Mouse (Mus musculus) embryo, embryonic 10 days (tissue): ENCODE results near the gene Map4k3.
A peak's percentile ranks its signal among the peaks of the same experiment; 100 is the strongest.

ENCODE experiments used
- DNase-seq: peaks from one replicate; pipeline ENCODE4 v3.0.0-alpha.2; 2015; ENCODE audit warnings: low spot score

Gene Map4k3

DNA sequence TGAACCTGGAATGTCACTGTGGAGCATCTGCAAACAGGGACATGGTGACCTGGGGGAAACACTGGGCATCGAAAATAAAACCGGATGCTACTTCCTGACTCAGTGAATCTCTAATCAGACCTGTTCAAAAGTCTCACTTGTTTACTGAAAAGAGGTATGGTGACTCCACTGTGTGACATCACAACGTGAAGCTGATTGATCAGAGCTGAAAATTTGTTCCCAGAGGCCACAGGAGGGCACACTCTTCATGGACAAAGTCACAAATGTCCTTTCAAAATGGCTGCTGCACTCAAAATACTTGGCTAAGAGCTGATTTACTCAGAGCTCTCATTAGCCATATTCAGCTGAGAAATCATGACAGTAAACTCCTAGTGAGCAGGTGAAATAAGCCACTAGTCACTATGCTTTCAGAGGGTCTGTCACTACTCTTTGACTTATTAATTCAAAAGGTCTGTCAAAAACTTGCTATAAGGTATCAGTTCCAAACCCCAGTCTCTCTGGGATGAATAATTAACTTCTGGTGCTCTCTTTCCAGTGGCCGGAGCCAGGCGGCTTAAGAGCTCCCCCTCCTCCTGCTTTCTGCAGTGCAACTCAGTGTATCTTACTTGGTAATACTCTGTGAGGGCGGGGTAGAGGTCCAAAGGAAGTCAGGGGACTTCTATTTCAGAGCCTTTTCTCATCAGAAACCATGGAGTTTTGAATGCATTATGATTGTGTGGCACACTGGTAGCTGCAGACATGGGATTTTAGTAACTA lies 44.3 kb downstream of the Map4k3 start:
- DNase-seq, result peak; percentile 41

DNA sequence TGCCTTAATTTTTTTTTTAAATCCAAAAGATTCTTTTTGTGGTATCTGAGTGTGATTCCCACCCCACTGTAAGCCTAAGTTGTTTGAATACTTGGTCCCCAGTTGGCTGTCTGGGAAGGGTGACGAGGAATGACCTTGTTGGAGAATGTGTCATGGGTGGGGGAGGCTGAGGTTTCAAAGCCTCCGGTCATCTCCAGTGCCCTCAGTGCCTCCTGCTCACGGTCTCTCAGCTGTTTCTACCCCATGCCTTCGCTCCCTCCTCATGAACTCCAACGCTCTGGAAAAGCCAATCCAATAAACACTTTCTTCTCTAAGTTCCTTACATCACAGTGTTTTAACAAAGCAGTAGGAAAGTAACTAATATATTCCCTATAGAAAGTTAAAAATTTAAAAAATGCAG lies 45.2 kb downstream of the Map4k3 start:
- no peak for DNase-seq

DNA sequence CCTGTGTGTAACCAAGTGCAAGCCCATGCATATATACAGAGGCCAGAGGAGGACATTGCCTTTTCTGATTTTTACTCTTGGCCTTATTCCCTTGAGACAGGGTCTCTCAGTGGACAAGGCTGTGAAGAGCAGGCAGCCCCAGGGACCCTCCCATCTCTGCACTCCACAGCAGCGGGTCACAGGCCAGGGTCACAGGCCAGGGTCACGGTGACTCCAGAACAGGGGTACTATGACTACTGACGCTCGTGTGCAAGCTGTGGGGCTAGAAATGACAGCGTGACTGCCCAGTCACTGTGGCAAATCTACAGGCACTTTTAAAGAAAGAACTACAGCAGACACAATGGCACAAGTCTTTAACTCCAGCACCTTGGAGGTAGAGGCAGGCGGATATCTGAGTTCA lies 50.1 kb downstream of the Map4k3 start:
- no peak for DNase-seq

DNA sequence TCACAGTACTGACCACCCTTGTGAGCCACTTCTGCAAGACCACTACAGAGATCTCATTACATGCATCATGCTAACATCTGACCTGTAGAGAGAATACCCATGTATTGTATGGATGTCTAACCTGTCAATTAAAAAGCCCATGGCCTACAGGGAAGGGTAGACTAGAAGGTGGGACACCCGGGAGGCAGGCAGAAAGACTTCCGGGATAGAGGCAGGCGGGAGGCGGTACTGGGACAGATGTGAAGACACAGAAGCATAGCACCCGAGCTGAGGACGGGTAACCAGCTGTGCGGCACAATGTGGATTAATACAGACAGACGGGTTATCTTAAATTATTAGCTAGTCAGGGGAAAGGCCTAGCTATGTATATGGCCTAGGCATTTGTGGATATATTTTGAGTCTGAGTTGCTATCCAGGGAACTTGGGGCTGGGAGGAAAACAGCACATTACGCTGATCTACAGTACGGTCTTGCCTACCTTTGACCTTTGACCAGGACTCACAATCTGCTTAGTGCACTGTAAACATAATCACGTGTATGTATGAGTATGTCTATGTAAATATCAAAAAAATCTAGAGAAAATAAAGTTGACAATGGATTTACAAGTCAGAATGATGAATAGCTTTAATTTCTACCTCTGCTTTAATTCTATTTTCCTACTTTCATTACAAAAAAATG lies 51.3 kb downstream of the Map4k3 start:
- no peak for DNase-seq

DNA sequence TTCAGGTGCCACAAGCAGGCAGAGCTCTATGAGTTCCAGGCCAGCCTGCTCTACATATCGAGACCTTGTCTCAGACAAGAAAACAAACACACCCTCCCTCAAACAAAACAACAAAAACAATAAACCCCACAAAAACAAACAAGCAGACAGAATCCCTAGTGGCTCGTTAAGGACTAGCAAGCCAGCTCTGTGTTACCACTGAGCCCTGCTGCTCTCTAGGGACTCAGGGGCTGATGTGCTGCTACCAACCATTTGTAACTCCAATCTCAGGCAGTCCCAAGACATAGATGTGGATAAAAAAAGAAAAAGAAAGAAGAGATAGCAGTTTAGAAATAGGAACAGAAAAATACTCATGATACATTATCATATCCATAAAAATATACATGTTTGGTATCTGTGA lies 52.1 kb downstream of the Map4k3 start:
- no peak for DNase-seq

DNA sequence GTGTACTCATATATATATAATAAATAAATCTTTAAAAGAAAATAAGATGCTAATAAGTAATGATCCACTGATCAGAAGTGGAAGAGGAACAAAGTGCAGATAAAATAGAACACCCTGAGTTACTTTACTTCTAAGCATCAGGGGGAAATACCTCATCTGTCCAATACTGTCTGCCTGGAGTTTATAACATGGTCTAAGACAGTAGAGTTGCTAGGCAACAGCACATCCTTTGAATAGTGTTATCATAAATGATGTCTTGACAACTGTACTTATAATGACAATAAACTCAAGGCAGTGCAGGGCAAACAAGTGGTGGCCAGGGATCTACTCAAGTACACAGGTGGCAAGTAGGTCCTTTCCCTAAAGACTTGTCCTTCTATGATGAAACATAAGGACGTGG lies 57.9 kb downstream of the Map4k3 start:
- no peak for DNase-seq

DNA sequence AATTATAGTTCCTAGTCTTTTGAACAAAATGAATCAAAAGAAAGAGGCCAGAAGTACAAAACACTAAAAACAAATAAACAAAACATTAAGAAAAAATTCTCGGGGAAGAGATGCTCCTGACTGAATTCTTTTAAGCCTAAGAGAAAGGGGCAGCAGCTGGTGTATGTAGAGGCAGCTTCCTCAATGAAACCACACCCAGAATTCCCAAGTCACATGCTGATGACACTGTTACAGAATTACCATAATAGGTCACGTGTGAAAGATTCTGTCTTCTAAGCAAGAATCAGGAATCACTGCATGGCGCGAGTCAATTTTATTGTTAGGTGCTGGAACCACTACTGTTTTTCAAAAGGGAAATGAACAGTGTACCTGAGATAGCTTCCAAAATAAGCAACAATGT lies 64.7 kb downstream of the Map4k3 start:
- DNase-seq, result no peak

DNA sequence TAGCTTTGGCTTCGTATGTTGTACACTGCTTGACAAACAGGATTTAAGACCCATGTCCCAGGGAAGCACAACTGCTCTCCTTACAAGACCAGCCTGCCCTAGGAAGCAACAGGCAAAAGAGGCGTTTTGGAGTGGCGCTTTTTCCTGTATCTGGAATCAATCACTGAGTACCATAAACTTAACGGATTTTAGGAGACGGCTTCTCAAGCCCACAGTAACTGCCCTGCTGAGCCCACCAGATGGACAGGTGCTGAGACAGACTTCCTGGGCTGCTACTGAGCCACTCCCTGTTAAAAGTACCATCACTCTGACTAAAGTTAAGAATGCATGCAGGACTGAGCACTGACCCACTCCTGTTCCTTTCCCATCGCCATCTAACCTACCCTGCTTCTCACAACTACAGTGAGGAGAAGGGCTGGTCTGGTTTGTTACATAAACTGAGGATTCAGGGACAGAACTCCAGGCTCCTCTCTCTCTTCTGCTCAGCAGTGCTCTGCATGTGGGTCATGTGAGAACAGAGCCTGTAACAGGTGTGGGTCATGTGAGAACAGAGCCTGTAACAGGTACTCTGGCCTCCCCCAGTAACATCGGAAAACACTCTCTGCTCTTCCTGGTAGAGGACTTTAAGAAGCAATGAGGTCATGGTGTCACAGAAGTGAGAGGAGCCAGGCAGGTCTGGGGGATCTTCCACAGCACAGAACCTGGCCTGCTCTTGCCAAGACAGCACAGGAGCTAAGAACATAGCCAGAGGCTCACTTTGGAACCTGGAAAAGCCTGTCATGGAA lies 65.3 kb downstream of the Map4k3 start:
- no peak for DNase-seq

DNA sequence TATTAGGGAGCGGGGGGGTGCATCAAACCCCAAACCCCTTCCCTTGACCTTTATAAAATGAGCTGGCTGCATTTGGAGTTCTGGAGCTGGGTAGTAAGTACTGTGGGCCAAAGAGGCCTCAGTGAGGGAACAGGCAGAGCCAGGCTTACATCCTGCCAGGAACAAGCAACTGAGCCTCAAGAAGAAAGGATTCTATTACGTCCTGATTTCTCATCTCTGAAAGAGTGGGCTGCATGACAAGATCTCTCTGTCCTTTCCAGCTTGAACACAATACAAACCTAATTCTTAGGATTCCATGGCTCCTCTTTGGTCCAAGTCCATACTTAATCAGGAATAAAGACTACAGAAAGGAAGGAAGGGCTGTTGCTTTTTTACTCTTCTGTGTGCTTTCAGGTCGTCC lies 66.4 kb downstream of the Map4k3 start:
- DNase-seq, result no peak

DNA sequence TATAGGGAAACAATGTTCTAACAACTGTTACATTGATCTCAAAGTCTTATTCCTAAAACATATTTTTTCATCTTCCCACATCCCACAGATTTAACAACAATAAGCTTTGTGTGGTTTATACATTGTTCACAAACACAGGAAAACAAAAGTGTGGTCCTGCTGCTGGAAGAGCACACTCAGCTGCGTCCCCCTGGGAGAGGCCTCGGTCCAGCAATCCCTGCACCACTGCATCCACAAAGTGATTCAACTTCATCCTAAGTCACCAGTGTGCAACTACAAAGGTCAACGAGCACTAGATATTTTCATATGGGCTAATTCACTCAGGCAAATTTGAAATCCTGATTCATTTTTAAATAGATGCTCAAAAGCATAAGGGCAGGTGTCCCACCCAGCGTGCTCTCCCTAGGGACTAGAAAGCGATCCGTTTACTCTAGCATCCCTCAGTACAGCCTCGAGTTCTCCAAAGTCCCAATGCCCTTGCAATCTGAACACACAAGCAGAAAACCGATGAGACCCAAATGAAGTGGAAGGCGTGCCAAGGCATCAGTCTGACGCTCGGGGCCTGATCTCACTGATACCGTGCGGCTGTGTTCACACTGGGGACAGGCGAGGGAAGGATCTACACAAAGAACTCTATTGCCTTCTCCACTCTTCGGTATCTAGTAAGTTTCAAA lies 67.4 kb downstream of the Map4k3 start:
- no peak for DNase-seq

DNA sequence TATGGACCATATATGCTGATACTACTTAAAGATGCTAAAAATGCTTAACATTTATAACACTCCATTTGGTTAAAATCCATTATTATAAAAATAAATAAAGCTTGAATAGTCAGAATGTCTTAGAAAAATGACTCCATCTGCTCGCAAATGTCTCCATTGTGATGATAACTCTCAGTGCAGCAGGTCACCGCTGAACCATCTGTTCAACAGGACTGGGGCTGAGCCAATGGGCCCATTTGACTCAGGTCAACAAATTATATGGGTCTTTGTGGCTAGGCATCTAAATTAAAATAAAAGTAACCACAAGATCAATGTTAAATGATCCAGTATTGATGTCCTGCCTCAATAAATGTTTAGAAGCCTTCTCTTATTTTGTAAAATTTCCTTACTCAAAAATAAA lies 68.1 kb downstream of the Map4k3 start:
- DNase-seq, result no peak

DNA sequence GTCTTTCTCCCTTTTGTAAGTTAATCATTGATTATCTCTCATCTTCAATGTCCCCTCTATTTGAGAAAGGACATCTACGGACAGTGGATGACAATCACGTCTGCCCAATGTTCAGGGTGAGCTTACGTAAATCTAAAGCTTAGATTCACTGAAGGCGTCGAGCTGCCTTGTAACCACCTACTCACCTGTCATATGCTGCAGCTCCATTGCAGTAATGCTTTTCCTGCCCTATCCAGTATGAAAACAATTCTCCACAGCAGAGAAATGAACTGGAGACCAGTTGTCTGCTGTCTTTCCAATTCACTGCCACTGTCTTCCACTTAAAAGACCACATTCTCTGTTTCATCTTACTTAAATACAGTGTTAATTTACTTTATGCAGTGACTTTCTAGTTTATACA lies 68.5 kb downstream of the Map4k3 start:
- DNase-seq, result no peak

DNA sequence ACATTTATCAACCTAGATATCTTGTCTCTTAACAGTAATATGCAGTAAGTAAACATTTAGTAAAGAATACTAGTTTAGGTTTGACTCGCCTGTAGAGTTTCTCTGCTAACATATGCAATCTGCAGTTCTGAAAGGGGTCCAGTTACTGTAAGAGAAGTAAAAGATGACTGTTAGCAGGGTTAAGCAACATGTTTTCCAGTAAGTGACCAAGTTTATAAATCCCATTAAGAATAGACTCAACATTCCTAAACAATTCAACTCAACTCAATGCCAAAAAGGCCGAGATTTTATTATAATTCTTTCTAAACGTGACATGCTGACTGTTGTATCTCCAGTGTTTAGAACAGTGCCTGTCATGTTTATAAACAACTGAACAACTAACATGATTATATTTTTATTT lies 74.0 kb downstream of the Map4k3 start:
- DNase-seq, result no peak

DNA sequence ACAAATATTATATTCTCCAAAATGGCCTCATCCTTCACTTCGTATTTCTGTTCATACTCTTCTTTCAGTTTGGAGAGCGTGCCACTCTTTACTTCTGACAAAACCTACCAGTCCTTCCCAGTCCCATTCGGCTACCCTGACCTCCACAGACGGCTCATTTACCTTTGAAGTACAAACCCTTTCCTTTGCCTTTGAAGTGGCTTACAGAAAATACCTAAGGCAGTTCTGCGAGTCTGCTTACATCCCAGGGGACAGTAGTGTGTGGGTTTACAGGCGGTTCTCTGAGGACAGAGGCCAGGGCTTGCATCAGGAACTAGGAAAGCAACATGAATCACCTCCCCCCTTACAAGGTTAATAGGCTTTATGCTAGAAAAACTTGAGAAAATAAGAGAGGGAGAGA lies 75.5 kb downstream of the Map4k3 start:
- DNase-seq, result no peak

DNA sequence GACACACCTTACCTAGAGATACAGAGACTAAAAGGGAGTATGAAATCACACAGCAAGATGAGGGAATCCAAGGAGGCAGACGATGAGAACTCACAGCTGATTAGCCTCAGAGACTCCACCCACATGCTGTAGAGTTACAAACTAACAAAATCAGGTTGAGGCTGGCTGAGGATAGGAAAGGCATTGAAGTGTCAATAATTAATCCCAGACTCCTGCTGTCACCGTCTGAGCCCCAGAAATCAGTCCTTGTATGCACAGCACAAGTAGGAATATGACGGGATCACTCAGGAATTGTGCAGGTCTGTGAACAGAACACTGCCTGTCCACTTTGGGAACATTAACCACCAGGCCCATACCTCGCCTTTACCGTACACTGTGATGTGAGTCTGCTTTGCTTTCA lies 81.4 kb downstream of the Map4k3 start:
- no peak for DNase-seq

DNA sequence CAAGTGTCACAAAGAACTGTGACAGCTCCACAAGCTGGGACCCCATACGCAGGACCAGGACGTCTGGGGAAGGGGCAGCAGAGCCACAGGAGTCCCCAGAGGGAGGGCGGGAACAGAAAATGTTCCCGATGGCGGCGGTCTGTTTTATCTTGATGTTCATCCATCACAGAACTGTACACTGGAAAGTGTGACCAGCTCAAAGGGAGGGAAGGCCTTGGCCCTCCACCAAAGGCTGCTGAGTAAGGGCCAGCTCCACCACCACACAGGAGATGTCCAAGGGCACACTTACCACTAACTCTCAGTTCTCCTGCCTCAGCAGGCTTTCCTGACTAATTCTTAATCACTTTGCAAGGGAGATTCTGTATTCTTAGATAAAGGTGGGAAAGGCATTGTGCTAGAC lies 82.2 kb downstream of the Map4k3 start:
- DNase-seq, result no peak

DNA sequence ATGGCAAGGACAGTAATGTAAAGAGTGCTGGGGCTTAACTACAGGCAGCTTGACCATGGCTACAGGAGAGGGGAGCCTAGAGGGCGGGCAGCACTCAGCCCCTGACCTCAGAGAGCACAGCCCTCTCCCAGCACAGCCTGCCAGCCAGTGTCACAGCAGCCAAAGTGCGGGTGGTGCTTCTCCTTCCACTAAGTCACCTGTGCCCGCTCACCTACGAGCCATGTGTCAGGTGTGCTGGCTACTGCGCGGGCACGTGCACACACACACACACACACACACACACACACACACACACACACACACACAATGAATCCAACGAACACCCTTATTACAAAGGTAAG lies 82.6 kb downstream of the Map4k3 start:
- DNase-seq, result no peak

DNA sequence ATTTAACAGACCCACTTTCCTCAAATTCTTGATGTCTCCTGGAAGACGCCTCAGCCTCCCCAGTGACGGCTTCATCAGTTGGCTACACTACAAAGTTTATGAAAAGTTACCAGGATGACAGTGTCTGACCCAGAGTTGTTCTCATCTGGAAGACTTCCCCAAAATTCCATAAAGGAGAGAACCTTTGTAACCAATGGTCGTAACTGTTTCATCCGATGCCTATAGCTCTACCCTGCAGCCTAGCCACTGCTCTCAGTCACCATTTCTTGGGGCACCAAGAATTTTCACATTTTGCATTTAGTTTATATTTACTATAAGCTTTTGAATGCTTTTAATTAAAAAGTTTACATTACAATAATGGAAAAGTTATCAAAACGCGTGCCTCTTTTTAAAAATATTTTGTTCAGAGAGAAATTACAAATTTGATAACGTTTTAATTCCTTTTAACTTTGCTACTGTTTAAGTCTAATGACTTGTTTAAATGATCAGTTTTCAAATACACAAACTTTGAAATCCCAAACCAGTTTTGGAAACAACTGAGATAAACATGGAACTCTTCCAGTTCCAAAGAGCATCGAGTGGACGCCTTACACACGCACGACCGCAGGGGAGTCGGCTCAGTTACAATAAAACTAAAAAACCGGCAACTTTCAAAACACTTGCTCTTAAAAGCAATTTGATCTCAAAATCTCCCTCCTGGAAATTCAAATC lies 83.1 kb downstream of the Map4k3 start:
- DNase-seq, result no peak

DNA sequence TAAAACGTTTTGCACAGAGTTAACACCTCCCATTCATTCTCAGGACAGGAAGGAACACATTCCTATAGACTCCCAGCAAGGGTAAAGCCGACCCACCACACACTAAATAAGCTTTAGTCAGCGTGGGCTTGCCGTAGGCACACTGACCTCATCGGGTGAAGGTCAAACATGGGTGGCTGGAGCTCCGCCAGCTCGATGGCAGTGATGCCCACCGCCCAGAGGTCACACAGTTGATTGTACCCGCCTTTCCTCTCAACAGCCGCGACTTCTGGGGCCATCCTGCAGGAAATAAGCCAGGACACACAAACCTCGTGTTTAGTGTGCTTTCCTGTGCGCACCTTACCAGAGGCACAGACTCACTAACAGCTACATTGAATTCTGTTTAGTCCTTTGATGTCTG lies 83.7 kb downstream of the Map4k3 start:
- no peak for DNase-seq

DNA sequence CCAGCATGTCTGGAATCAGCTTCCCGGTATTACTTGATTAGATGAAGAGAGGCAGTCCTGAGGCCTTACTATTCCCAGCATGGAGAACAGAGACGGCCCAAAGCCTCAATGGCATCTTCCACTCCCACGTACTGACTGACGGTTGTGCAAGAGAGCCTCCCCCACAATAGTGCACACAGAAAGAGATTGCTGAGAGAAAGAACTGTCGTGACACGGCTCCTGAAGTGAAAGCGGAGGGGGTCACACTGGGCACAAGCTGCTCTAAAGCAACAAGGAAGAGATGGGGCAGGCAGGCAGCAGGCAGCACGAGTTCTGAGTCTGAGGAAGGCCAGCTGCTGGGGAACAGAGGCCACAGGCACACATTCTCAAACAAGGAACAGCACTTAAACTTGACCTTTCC lies 90.2 kb downstream of the Map4k3 start:
- no peak for DNase-seq

DNA sequence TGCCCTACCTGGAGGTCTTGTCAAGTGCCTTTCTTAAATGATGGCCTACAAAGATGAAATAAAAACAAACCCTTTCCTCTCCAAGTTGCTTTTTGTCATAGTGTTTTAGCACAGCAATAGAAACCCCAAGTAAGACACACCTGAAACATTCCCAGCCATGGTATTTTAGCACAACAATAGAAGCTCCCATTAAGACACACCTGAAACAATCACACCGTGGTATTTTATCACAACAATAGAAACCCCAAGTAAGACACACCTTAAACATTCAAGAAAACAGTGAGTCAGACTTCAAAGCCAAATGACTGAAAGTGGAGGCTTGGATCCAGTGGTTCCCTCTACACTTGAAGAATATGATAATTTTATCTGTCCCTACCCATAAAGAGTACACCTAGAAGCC lies 92.5 kb downstream of the Map4k3 start:
- DNase-seq, result no peak

DNA sequence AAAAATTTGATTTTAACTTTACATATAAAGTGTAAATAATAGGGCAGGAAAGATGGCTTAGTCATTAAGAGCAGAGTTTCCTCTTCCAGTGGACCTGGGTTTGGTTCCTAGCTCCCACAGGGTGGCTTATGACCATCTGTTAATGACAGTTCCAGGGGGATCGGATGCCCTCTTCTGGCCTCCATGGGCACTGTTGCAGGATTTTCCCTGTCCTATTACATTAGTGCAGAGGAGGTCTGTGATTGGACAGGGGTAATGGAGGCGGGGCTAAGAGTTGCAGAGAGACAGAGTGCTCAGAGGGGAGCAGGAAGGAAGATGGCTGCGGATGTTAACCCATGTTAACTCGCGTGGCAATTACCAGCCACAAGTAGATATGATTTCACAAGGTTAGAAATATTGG lies 95.4 kb downstream of the Map4k3 start:
- DNase-seq, result no peak
